ENCODE assay signal across 23 mouse cellular contexts in genomic region chr3:123072472-123072871, GRCm38 (mm10). TPM values are rescaled to one million over a fixed set of nuclear protein-coding genes. Genes with fewer than 3 reads are reported as not detected.
DNase-seq lines count a peak whose midpoint lies in the region; TF ChIP-seq lines count a peak whose summit lies in the region.
"Had no signal": no experiment of that assay in that cellular context is flagged by ENCODE, and none has a peak within 500 bp of the region (broad histone marks: within the 10 kb centered on the region; RNA-seq: fewer than 3 reads in every experiment).

No protein-coding gene starts in this region.

- intact Hi-C loops in heart, adult 2 months (cut with DNase I), result loop anchor here (5.0 kb wide), 1 partner anchor 35 kb away; the partner anchor contains the start of gene Myoz2

- no peaks in the 10 kb centered on the region for H3K27me3 ChIP-seq in heart, adult 2 months (ENCODE audit: control insufficient read depth, insufficient read depth, low read length)
- H3K27me3 ChIP-seq in testis, adult 2 months (ENCODE audit: control insufficient read depth, insufficient read depth, low read length), result no peaks in the 10 kb centered on the region
- H3K27me3 ChIP-seq: embryonic facial prominence, embryonic 13.5 days; forebrain, embryonic 12.5 days; heart, embryonic 15.5 days; hindbrain, embryonic 15.5 days had no signal

- peaks cover 1% of the 10 kb centered on the region; the same call in 1 of the 2 replicates for H3K4me1 ChIP-seq in heart, adult 2 months (ENCODE audit: control insufficient read depth, insufficient read depth, low read length)
- peaks cover 4% of the 10 kb centered on the region; the same call in 1 of the 2 replicates for H3K4me1 ChIP-seq in testis, adult 2 months (ENCODE audit: control insufficient read depth, insufficient read depth, low read length)
- H3K4me1 ChIP-seq: embryonic facial prominence, embryonic 13.5 days; forebrain, embryonic 12.5 days; hindbrain, embryonic 15.5 days had no signal

- H3K79me2 ChIP-seq in heart, adult 2 months (replicated peaks; ENCODE audit: control insufficient read depth, insufficient read depth, low read length), result no peaks in the 10 kb centered on the region

- H3K36me3 ChIP-seq in heart, adult 2 months (ENCODE audit: control insufficient read depth, insufficient read depth, low read length), result peaks cover 3% of the 10 kb centered on the region; the same call in 1 of the 2 replicates
- H3K36me3 ChIP-seq in testis, adult 2 months (ENCODE audit: control insufficient read depth, insufficient read depth, low read length), result no peaks in the 10 kb centered on the region
- H3K36me3 ChIP-seq: embryonic facial prominence, embryonic 13.5 days; forebrain, embryonic 12.5 days; G1E; heart, embryonic 15.5 days; hindbrain, embryonic 10.5 days; hindbrain, embryonic 15.5 days had no signal

- H3K4me3 ChIP-seq in heart, adult 2 months, result no peak overlapping the region
- H3K4me3 ChIP-seq in testis, adult 2 months (ENCODE audit: control insufficient read depth, low read depth, low read length), result no peak overlapping the region
- H3K4me3 ChIP-seq: embryonic facial prominence, embryonic 13.5 days; forebrain, embryonic 12.5 days; heart, embryonic 15.5 days; hindbrain, embryonic 10.5 days; hindbrain, embryonic 15.5 days had no signal

- WGBS in heart, adult 2 months, result no CpG with 5 or more reads among the region's 1 CpGs

- peak overlapping the region; percentile 5; the same call in 1 of the 2 replicates for H3K27ac ChIP-seq in heart, adult 2 months
- 0 out of 2 replicates have a peak overlapping the region, but pooled peaks have one; percentile 12 for H3K27ac ChIP-seq in testis, adult 2 months (ENCODE audit: control insufficient read depth, insufficient read depth, low read depth, low read length)
- H3K27ac ChIP-seq: embryonic facial prominence, embryonic 13.5 days; forebrain, embryonic 12.5 days; heart, embryonic 15.5 days; hindbrain, embryonic 10.5 days; hindbrain, embryonic 15.5 days had no signal

- TF ChIP-seq POLR2A in heart, adult 2 months (IDR thresholded peaks at IDR 0.05; ENCODE audit: insufficient read depth, low read depth, low read length), result no peak
- no peak for TF ChIP-seq POLR2A in testis, adult 2 months (IDR thresholded peaks at IDR 0.05; ENCODE audit: control insufficient read depth, low read depth, low read length)

- TF ChIP-seq EP300 in heart, adult 2 months (IDR thresholded peaks at IDR 0.05; ENCODE audit: insufficient read depth, low read depth, low read length), result no peak

- DNase-seq in heart, adult 2 months, result no peak
- no peak for DNase-seq in heart, adult 8-10 months (ENCODE audit: low spot score)
- peak; percentile 28 for DNase-seq in kidney, adult 9 months
- DNase-seq in kidney, postnatal 10 days, result no peak
- DNase-seq in testis, postnatal 10 days (ENCODE audit: low spot score), result no peak
- DNase-seq in left cerebral cortex, adult 11 months (ENCODE audit: low spot score), result no peak
- DNase-seq in cerebellum, postnatal 14 days, result no peak
- DNase-seq: adrenal gland, postnatal 10 days; B cell, adult 2 months; cerebellum, adult 11-12 months; cerebellum, adult 9-10 months; cerebellum, postnatal 36 days; gastrocnemius, postnatal 10 days; heart, adult 18-20 months; heart, postnatal 14 days had no signal

- no peak overlapping the region for H3K9ac ChIP-seq in heart, adult 2 months (ENCODE audit: low read depth, low read length)
- H3K9ac ChIP-seq: embryonic facial prominence, embryonic 13.5 days; forebrain, embryonic 12.5 days; heart, embryonic 15.5 days; hindbrain, embryonic 15.5 days had no signal

- TF ChIP-seq CTCF in heart, adult 2 months (IDR thresholded peaks at IDR 0.05), result no peak
- TF ChIP-seq CTCF in testis, adult 2 months (IDR thresholded peaks at IDR 0.05; ENCODE audit: control insufficient read depth, insufficient read depth, insufficient replicate concordance, low read depth, low read length), result no peak

RNA-seq across cellular contexts. Expression of gene Myoz2, which starts 37.7 kb away (rescaled TPM):
- 1,000 to 10,000 TPM; 1,454 to 1,834 TPM for total RNA-seq in heart, adult 2 months (2021)
- polyA plus RNA-seq in heart, adult 2 months (2012; rRNA removed), result 691 and 950 TPM in 2 replicates
- total RNA-seq in heart, adult 8-10 months (2022), result 1,000 to 10,000 TPM; 1,494 to 1,679 (median 1,556) TPM
- polyA plus RNA-seq in testis, adult 2 months (2012; rRNA removed), result 0.75 TPM in 2 replicates
- polyA plus RNA-seq: forebrain, embryonic 12.5 days; forebrain, embryonic 16.5 days; G1E; hindbrain, embryonic 10.5 days had no signal
